Mouse (Mus musculus): ENCODE data around the gene Gm8909. TPM values are rescaled to one million over a fixed set of nuclear protein-coding genes. Genes with fewer than 3 reads are reported as not detected.

The Gm8909 gene
- total RNA-seq (2023) = 1 to 10 TPM in 1 of 2 experiments, not detected in 1; 1.6 TPM

GRCm38 (mm10) chr17:36168039-36168652 is at the start of gene Gm8909:
Gm8909 (minus strand) TSS chr17:36168537.

GRCm38 (mm10) chr17:36190169-36190507 is 21.8 kb upstream of the Gm8909 start, which contains the start of gene H2-T3:
H2-T3 (minus strand) TSS chr17:36190287.

DNA sequence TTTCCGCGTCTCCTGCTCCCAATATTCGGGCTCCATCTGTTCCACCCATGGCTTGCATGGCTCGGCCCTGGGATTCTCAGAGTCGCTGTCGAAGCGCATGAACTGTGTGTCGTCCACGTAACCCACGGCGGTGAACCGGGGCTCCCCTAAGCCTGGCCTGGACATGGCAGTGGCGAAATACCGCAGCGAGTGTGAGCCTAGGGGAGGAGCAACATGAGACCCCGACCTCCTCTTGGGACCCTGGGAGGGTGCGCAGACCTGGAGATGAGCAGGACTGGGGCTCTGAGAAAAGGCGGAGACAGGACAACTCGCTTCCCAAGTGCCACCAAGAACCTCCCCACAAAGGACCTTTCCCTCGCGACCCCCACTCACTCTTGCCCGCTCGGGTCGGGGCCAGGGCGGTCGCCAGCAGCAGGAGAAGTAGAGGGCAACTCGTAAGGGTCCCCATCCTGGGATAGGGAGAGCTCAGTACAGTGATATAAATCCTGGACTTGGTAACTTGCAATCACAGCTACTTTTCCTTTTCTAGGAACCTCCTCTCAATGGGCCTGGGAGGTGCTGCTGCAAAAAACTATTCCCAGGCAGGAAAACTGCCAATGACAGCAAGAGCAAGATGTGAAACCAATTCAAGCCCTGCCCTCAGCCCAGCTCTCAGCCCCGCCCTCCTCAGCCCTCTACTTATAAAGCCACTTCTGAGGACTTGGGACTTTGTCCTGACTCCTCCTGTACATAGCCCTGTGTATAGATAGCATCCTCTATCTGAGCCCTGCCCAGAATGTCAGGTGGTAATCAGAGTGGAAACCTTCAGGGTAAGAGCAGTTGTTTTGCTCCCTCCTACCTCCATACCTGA is 39.1 kb downstream of the Gm8909 start, which contains the start of gene Gm7030:
Gm7030 (minus strand) TSS at position 458 of the 850 bp plus-strand sequence.

GRCm38 (mm10) chr17:36121352-36122020 is 46.9 kb downstream of the Gm8909 start, which contains the start of gene Gm19684:
Gm19684 (plus strand) TSS chr17:36121678.

Other genes with a start within 250 kb of the Gm8909 start
- gene Abcf1, start 198.8 kb downstream of the Gm8909 start, total RNA-seq (2023) = 100 to 1,000 TPM; 126 to 131 TPM
- 10 to 100 TPM; 57.6 to 66.0 TPM for gene Gnl1, start 188.7 kb downstream of the Gm8909 start, total RNA-seq (2023)
- gene Prr3, start 188.3 kb downstream of the Gm8909 start, total RNA-seq (2023) = 10 to 100 TPM; 48.3 to 58.1 TPM
- 10 to 100 TPM; 23.1 to 34.7 TPM for gene H2-T24, start 148.0 kb downstream of the Gm8909 start, total RNA-seq (2023)
- gene H2-T23, start 135.7 kb downstream of the Gm8909 start, total RNA-seq (2023) = 100 to 1,000 TPM; 319 to 355 TPM
- 100 to 1,000 TPM; 195 to 209 TPM for gene H2-T22, start 125.8 kb downstream of the Gm8909 start, total RNA-seq (2023)
- gene Gm6034, start 125.6 kb downstream of the Gm8909 start, total RNA-seq (2023) = 1 to 10 TPM; 1.7 to 2.2 TPM
- 10 to 100 TPM; 95.4 to 96.7 TPM for gene Gm11127, start 110.2 kb downstream of the Gm8909 start, total RNA-seq (2023)
- gene Gm19684, start 46.9 kb downstream of the Gm8909 start, total RNA-seq (2023) = 10 to 100 TPM; 13.9 to 15.9 TPM
- 10 to 100 TPM; 18.1 to 21.9 TPM for gene Gm7030, start 39.1 kb downstream of the Gm8909 start, total RNA-seq (2023)
- gene H2-T3, start 21.8 kb upstream of the Gm8909 start, total RNA-seq (2023) = 1 to 10 TPM in 1 of 2 experiments, under 1 TPM in 1; 0.79 to 1.4 TPM
- 10 to 100 TPM; 82.8 to 96.9 TPM for gene Rpp21, start 89.5 kb upstream of the Gm8909 start, total RNA-seq (2023)
- 10 to 100 TPM; 85.1 to 86.0 TPM for gene Trim39, start 103.7 kb upstream of the Gm8909 start, total RNA-seq (2023)
- not detected for gene H2-M10.2, start 118.0 kb upstream of the Gm8909 start, total RNA-seq (2023)
- not detected for gene H2-M10.1, start 157.6 kb upstream of the Gm8909 start, total RNA-seq (2023)
- not detected for gene H2-M10.3, start 199.9 kb upstream of the Gm8909 start, total RNA-seq (2023)

All from T-cell, adult 66 days (primary cell).